Comparison of ENCODE assay signal across 8 mouse cellular contexts in the genomic region with DNA sequence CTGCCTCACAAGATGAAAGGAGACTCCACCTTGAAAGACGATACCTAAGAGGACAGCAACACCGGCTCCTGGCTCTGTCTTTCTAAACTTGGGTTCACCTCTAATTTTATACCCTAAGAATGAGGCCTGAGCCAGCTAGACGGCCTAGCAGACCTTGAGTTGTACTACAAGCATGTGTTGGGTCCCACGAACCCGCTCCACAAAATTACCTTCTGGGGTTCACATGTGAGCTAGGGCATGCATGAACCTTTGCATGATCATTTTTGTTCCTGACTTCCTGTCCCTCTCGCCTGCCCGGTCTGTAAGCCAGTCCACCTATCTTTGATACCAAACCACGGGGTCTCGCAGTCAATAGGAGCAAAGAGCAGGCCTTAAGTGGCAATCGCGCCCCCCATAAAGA. TPM values are rescaled to one million over a fixed set of nuclear protein-coding genes. Genes with fewer than 3 reads are reported as not detected.
DNase-seq lines count a peak whose midpoint lies in the region; ATAC-seq and TF ChIP-seq lines count a peak whose summit lies in the region.

No protein-coding gene starts in this region.

- peaks cover 32% of the 10 kb centered on the region for H3K36me3 ChIP-seq in heart, postnatal 0 days (replicated peaks; ENCODE audit: control insufficient read depth, insufficient read depth, low read length)
- peaks cover 35% of the 10 kb centered on the region for H3K36me3 ChIP-seq in forebrain, embryonic 13.5 days (ENCODE audit: poor library complexity, severe bottlenecking)
- peaks cover 24% of the 10 kb centered on the region for H3K36me3 ChIP-seq in liver, postnatal 0 days (replicated peaks; ENCODE audit: insufficient read depth, low read length)

- peak overlapping the region; percentile 80 for H3K27ac ChIP-seq in heart, postnatal 0 days (ENCODE audit: low read depth)
- H3K27ac ChIP-seq in forebrain, embryonic 13.5 days = peak overlapping the region; percentile 75
- peak overlapping the region; percentile 63 for H3K27ac ChIP-seq in liver, postnatal 0 days (ENCODE audit: low read depth)

- no peaks in the 10 kb centered on the region for H3K9me3 ChIP-seq in heart, postnatal 0 days (replicated peaks; ENCODE audit: control insufficient read depth, low read length)
- no peaks in the 10 kb centered on the region for H3K9me3 ChIP-seq in forebrain, embryonic 13.5 days (replicated peaks)
- H3K9me3 ChIP-seq in liver, postnatal 0 days (ENCODE audit: low read length) = no peaks in the 10 kb centered on the region

- peak overlapping the region; percentile 51 for H3K9ac ChIP-seq in heart, postnatal 0 days (replicated peaks; ENCODE audit: low read depth, low read length)
- peak overlapping the region; percentile 82 for H3K9ac ChIP-seq in forebrain, embryonic 13.5 days
- H3K9ac ChIP-seq in liver, postnatal 0 days (replicated peaks) = peak overlapping the region; percentile 74

- no peak for TF ChIP-seq CTCF in heart, postnatal 0 days (IDR thresholded peaks at IDR 0.05; ENCODE audit: low read depth)
- no peak for TF ChIP-seq CTCF in liver, postnatal 0 days (IDR thresholded peaks at IDR 0.05; ENCODE audit: low read depth)

- 5% methylated on average over 11 of the region's 11 CpGs for WGBS in heart, postnatal 0 days
- WGBS in forebrain, embryonic 13.5 days = 5% methylated on average over 11 of the region's 11 CpGs
- WGBS in liver, postnatal 0 days (ENCODE audit: insufficient replicate concordance) = under 1% methylated on average over 11 of the region's 11 CpGs

- H3K4me1 ChIP-seq in heart, postnatal 0 days (ENCODE audit: control insufficient read depth, insufficient read depth) = peaks cover 6% of the 10 kb centered on the region; the same call in 1 of the 2 replicates
- peaks cover 19% of the 10 kb centered on the region for H3K4me1 ChIP-seq in forebrain, embryonic 13.5 days
- peaks cover 6% of the 10 kb centered on the region for H3K4me1 ChIP-seq in liver, postnatal 0 days (ENCODE audit: insufficient read depth)

- peak overlapping the region; percentile 90 for H3K4me2 ChIP-seq in heart, postnatal 0 days (ENCODE audit: low read depth, low read length)
- peak overlapping the region; percentile 86 for H3K4me2 ChIP-seq in forebrain, embryonic 13.5 days
- H3K4me2 ChIP-seq in liver, postnatal 0 days (ENCODE audit: low read depth, low read length) = peak overlapping the region; percentile 81

- no peak for DNase-seq in heart, postnatal 0 days (ENCODE audit: low spot score)
- no peak for DNase-seq in heart, postnatal 4 days
- DNase-seq in MN1 (ENCODE audit: low spot score) (peak; percentile 31), adipocyte (ENCODE audit: low spot score) (no peak)
- no peak for DNase-seq in liver, postnatal 0 days
- DNase-seq in ovary, postnatal 14 days (ENCODE audit: low spot score) = no peak
- DNase-seq in spleen, postnatal 36 days (ENCODE audit: low spot score in 2 of 2) = no peak

- H3K4me3 ChIP-seq in heart, postnatal 0 days (ENCODE audit: low read depth, low read length) = peak overlapping the region; percentile 79
- peak overlapping the region; percentile 81 for H3K4me3 ChIP-seq in forebrain, embryonic 13.5 days
- H3K4me3 ChIP-seq in liver, postnatal 0 days (ENCODE audit: low read depth, low read length) = peak overlapping the region; percentile 65

- H3K27me3 ChIP-seq in heart, postnatal 0 days (ENCODE audit: control insufficient read depth, insufficient read depth, low read length) = no peaks in the 10 kb centered on the region
- no peaks in the 10 kb centered on the region for H3K27me3 ChIP-seq in forebrain, embryonic 13.5 days
- H3K27me3 ChIP-seq in liver, postnatal 0 days (ENCODE audit: insufficient read depth, low read length) = no peaks in the 10 kb centered on the region

- ATAC-seq in heart, postnatal 0 days (ENCODE audit: insufficient read depth, low read depth) = no peak
- 0 out of 2 replicates have a peak, but pooled peaks have one; percentile 1 for ATAC-seq in forebrain, embryonic 13.5 days
- ATAC-seq in liver, postnatal 0 days = no peak

- no peak for TF ChIP-seq EP300 in heart, postnatal 0 days (IDR thresholded peaks at IDR 0.05; ENCODE audit: low read depth)
- no peak for TF ChIP-seq EP300 in liver, postnatal 0 days (IDR thresholded peaks at IDR 0.05; ENCODE audit: low read depth)

RNA-seq across cellular contexts. Expression of a gene that starts 0.7 kb away (rescaled TPM):
- total RNA-seq in heart, postnatal 0 days (2014; rRNA removed; ENCODE audit: low replicate concordance) = 61.8 and 75.6 TPM in 2 replicates
- 183 and 191 TPM in 2 replicates for polyA plus RNA-seq in heart, postnatal 0 days (2015; fragmentation: Nextera tagmentation; extraction: Ambion mirVana)
- total RNA-seq in heart, postnatal 4 days (2021) = 10 to 100 TPM; 45.3 to 56.6 TPM
- polyA plus RNA-seq in forebrain, embryonic 13.5 days (2015; fragmentation: Nextera tagmentation; extraction: Ambion mirVana) = 455 and 467 TPM in 2 replicates
- 143 and 158 TPM in 2 replicates for polyA plus RNA-seq in liver, postnatal 0 days (2015; fragmentation: Nextera tagmentation; extraction: Ambion mirVana)

RNA-seq across cellular contexts. Expression of a gene that starts 0.9 kb away (rescaled TPM):
- total RNA-seq in heart, postnatal 0 days (2014; rRNA removed; ENCODE audit: low replicate concordance) = 17.2 and 46.8 TPM in 2 replicates
- polyA plus RNA-seq in heart, postnatal 0 days (2015; fragmentation: Nextera tagmentation; extraction: Ambion mirVana) = 56.1 and 63.1 TPM in 2 replicates
- total RNA-seq in heart, postnatal 4 days (2021) = 10 to 100 TPM; 32.7 to 37.8 TPM
- polyA plus RNA-seq in forebrain, embryonic 13.5 days (2015; fragmentation: Nextera tagmentation; extraction: Ambion mirVana) = 319 and 332 TPM in 2 replicates
- polyA plus RNA-seq in liver, postnatal 0 days (2015; fragmentation: Nextera tagmentation; extraction: Ambion mirVana) = 73.5 and 84.8 TPM in 2 replicates

RNA-seq across cellular contexts. Expression of a gene that starts 11.3 kb away (rescaled TPM):
- total RNA-seq in heart, postnatal 0 days (2014; rRNA removed; ENCODE audit: low replicate concordance) = 921 and 1,000 TPM in 2 replicates
- polyA plus RNA-seq in heart, postnatal 0 days (2015; fragmentation: Nextera tagmentation; extraction: Ambion mirVana) = 942 and 966 TPM in 2 replicates
- total RNA-seq in heart, postnatal 4 days (2021) = 1,000 to 10,000 TPM in 1 of 2 experiments, 100 to 1,000 TPM in 1; 991 to 1,141 TPM
- polyA plus RNA-seq in forebrain, embryonic 13.5 days (2015; fragmentation: Nextera tagmentation; extraction: Ambion mirVana) = 98.8 and 116 TPM in 2 replicates
- 166 and 188 TPM in 2 replicates for polyA plus RNA-seq in liver, postnatal 0 days (2015; fragmentation: Nextera tagmentation; extraction: Ambion mirVana)

RNA-seq across cellular contexts. Expression of a gene that starts 28.5 kb away (rescaled TPM):
- total RNA-seq in heart, postnatal 0 days (2014; rRNA removed; ENCODE audit: low replicate concordance) = 47.8 and 48.7 TPM in 2 replicates
- 39.5 and 40.0 TPM in 2 replicates for polyA plus RNA-seq in heart, postnatal 0 days (2015; fragmentation: Nextera tagmentation; extraction: Ambion mirVana)
- 100 to 1,000 TPM; 139 to 146 TPM for total RNA-seq in heart, postnatal 4 days (2021)
- 89.3 and 93.1 TPM in 2 replicates for polyA plus RNA-seq in forebrain, embryonic 13.5 days (2015; fragmentation: Nextera tagmentation; extraction: Ambion mirVana)
- 21.3 and 22.8 TPM in 2 replicates for polyA plus RNA-seq in liver, postnatal 0 days (2015; fragmentation: Nextera tagmentation; extraction: Ambion mirVana)
